Comparison of ENCODE assay signal across 18 mouse cellular contexts in genomic region chr5:91375467-91375866, GRCm38 (mm10). TPM values are rescaled to one million over a fixed set of nuclear protein-coding genes. Genes with fewer than 3 reads are reported as not detected.
A peak's percentile ranks its signal among the peaks of the same experiment; 100 is the strongest.
DNase-seq lines count a peak whose midpoint lies in the region; ATAC-seq lines count a peak whose summit lies in the region.
"Had no signal": no experiment of that assay in that cellular context is flagged by ENCODE, and none has a peak within 500 bp of the region (broad histone marks: within the 10 kb centered on the region; RNA-seq: fewer than 3 reads in every experiment).

No protein-coding gene starts in this region.

- ATAC-seq in frontal cortex, adult (ENCODE audit: low TSS enrichment): peak; percentile 65; the same call in 1 of the 2 replicates
- ATAC-seq in megakaryocyte-erythroid progenitor cell, adult 5-6 weeks (replicated peaks; ENCODE audit: low FRiP score, low TSS enrichment, poor library complexity, severe bottlenecking): no peak
- ATAC-seq: intestine, postnatal 0 days; midbrain, embryonic 16.5 days had no signal

- intact Hi-C loops in heart, postnatal 25 days (cut with DNase I): no loop called here
- intact Hi-C loops in heart, postnatal 10 days (cut with DNase I): no loop called here

- no peak for DNase-seq in frontal cortex, postnatal 10 days (ENCODE audit: low spot score in 2 of 2)
- DNase-seq in heart, adult 9 months (ENCODE audit: low spot score in 2 of 2): peak; percentile 3 to 11
- no peak for DNase-seq in heart, postnatal 25 days (ENCODE audit: low spot score)
- DNase-seq in heart, postnatal 10 days: peak; percentile 8 to 12
- no peak for DNase-seq in neural tube, embryonic 10.5 days (ENCODE audit: extremely low spot score, low spot score)
- DNase-seq: adrenal gland, postnatal 25 days; cerebellum, adult 18-20 months; cerebellum, postnatal 10 days; gastrocnemius, adult 2 months; kidney, adult 9 months; kidney, postnatal 14 days; right cerebral cortex, postnatal 4 days; thymus, adult 2 months; thymus, postnatal 36 days had no signal

RNA-seq across cellular contexts. Expression of gene Btc, which starts 27.3 kb away (rescaled TPM):
- 1 to 10 TPM; 1.6 to 2.1 TPM for total RNA-seq in heart, postnatal 25 days (2021)
- total RNA-seq in heart, postnatal 10 days (2021): 1 to 10 TPM; 1.4 to 1.6 TPM
- 1.1 and 1.9 TPM in 2 replicates for total RNA-seq in megakaryocyte-erythroid progenitor cell, adult 5-6 weeks (2014; fragmentation: Nextera tagmentation)
- 1.4 TPM in 1 of 2 replicates, not detected in the other for total RNA-seq in megakaryocyte-erythroid progenitor cell, adult 5-6 weeks (2017)

Comparison
In these comparisons a context has a peak if more than half of its experiments do, and no peak if none do; other contexts are left out.
1. DNase-seq: peak in heart, adult 9 months (2 of 2) and heart, postnatal 10 days (2 of 2); none in frontal cortex, postnatal 10 days (0 of 2), heart, postnatal 25 days (single experiment) and neural tube, embryonic 10.5 days (single experiment).